Mouse (Mus musculus): ENCODE measurements around the gene Aes. TPM values are rescaled to one million over a fixed set of nuclear protein-coding genes. Genes with fewer than 3 reads are reported as not detected.

Gene Aes
- total RNA-seq, 2 experiments from 2014 or later, result 614 to 667 TPM

DNA sequence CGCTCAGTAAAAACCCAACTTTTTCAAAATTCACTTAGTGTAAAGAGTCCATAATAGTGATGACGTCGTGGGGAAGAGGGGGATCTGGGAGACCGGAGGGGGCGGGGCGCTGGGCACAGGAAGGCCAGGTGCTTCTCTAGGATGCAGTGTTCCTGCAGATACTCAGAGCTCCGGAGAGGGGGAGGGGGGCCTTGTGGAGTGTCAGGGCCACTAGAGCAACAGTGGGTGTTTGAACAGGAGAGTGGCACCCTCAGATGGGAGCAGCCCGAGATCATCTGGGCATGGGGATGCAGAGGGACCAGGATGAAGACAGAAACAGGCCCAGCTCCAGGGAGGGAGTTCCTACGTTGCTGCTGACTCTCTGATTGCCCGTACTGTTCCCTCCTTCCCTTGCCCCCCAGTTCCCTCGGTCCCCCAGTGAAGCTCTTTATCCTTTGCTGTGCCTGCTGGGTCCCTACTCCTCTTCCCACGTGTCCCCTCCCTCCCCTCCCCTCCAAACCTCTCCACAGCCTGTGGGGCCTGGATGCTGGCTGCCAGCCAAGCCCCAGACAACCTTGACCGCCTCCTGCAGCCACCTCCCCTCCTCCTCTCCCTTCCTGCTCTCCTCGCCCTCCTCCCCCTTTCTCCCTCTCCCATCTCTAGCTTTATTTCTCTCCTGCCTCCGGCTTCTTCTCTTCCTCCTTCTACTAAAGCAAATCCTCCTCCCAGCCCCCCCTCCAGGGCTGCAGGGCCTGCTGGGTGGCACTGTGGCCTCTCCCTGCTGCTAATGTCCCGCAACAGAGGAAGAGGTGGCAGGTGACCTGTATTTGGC lies 9.3 kb downstream of the Aes start:
- no peak for DNase-seq

DNA sequence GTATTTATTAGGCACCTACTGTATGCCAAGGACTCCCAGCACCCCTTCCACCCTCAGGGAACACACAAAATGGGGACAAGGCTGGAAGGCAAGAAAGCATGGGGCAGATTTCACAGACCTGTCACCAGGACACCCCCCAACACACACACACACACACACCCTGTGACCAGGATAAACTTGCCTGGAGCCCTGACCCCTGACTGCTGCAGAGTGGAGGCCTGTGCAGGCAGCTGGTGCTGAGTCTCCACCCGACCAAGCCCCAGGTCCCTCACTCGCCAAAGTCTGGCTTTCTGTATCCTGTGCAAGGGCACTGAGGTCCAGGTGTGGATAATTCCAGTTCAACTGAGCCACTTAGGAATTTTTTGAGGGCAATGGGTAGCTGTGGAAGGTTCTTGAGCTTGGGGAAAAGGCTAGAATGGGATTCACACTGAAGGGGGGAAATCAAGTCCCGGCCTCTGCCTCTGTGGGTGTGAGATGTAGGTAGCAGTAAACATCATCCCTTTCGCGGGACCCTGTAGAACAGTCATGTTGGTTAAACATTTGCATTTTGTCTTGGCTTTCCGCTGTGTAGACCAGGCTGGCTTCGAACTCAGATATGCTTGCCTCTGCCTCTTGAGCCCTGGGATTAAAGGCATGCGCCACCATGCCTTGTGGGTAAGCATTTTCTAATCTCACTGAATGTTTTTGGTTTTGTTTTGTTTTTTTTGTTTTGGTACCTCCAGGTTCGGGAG lies 10.4 kb downstream of the Aes start:
- no peak for DNase-seq

- no peak for DNase-seq
Observed at GRCm38 (mm10) chr10:81570238-81570800, 11.0 kb downstream of the Aes start.

DNA sequence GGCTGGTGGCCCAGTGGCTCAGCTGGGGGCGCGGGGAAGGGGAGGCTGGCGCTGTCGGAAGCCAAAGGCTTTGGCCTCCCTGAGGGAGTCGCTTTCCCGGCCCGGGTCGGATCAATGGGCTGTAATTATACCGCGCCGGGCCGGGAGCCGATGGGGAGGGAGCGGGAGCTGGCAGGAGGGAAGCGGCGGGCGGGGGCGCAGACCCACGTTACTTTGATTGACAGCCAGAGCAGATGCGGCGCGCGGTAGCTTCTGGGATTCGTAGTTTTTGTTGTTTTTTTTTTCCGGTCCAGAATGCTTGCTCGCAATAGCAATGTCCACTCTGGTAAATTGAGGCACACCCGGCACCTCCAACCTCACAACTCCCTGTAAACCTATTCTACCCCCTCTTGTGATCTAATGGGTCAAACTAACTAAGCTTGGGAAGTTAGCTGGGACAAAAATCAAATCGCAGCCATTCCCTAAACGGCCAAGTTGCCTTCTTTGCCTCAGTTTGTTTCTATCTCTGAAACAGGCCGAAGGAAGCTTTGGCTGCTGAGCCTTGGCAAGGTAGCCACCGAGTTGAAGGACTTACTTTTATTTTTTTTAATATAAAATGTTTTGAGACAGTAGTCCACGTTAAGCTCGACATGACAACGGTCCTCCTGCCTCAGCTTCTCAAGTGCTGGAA lies 11.7 kb downstream of the Aes start:
- DNase-seq, result peak; percentile 95

GRCm38 (mm10) chr10:81571501-81571876 lies 12.2 kb downstream of the Aes start:
- peak; percentile 97 for DNase-seq

DNA sequence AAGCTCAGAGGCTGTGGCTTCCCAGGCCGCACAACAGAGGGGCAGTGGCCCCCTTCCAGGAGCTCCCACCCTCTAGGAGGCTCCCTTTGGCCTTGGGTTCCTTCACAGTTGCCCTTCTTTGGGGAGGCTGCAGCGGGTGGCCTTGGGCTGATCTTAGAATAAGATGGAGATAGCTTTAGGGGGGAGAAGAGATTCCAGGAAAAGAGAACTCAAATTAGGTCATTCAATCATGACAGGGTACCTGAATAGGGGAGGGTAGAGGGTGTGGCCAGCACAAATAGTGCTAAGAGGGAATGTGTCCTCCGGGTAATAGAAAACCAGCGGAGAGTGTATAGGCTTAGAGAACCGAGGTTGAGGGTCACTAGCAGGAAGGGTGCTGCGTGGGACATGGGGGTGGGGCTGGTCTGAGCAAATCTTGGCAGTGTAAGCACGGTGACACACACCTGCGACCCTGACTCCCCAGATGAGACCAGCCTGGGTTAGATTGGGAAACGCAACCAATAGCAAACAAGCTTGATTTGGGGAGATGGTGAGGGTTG lies 12.9 kb downstream of the Aes start:
- DNase-seq, result no peak

DNA sequence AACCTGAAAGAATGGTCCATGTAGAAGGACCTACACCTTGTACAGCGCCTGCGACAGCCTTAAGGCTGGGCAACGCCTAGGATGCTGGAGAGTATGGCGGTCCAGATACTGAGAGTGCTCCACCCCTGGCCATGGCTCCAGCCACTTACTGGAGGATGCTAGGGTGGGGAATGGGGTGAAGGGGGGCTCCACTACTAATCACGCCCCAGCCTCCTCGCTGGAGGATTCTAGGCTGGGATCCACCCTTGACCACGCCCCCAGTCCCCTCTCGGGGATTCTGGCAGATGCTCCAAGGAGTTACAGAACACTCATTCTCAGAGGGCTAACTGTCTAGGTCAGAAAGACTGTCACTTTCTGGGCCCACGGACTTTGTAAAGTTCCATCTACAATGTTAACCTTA lies 13.7 kb downstream of the Aes start:
- DNase-seq, result no peak

- no peak for DNase-seq
Observed at GRCm38 (mm10) chr10:81574081-81575056, 15.1 kb downstream of the Aes start, which contains the start of gene Tle2. TSS of gene Tle2 (plus strand) at chr10:81574561.

GRCm38 (mm10) chr10:81575208-81575631 lies 15.9 kb downstream of the Aes start:
- DNase-seq, result peak; percentile 58

DNA sequence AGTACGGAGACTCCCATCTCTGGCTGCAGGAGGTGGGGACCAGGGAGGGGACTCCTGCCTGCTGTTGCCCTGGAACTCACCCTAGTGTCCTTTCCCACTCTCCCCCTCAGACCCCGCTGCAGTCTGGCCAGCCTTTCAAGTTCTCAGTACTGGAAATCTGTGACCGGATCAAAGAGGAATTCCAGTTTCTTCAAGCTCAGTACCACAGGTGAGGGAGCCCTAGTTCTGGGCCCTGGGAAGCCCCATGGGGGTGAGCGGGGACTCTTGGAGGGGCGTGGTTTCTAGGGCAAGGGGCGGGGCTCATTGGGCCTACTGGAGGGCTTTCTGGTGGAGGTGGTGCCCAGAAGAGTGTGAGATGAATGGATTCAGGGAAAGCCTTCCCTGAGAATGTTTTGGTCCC lies 16.4 kb downstream of the Aes start:
- no peak for DNase-seq

GRCm38 (mm10) chr10:81579967-81580366 lies 20.7 kb downstream of the Aes start:
- no peak for DNase-seq

GRCm38 (mm10) chr10:81580441-81581070 lies 21.3 kb downstream of the Aes start:
- DNase-seq, result no peak

DNA sequence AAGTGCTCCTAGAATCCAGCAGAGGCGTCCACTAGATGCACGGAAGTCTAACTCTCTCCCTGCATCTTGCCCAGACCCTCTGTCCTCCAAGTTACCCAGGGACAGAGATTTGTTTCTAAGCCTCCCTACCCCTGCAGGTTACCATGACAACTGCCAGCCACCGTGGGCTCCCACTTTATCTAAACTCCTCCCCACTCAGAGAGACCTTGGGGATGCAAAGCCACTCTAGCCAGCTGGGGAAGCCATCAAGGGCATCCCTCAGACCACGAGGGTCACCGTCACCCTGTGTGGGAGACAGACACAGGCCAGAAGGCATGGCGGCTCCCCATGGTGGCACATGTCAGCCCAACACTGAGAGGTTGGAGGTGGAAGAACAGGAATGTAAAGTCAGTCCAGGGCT lies 24.1 kb downstream of the Aes start:
- no peak for DNase-seq

DNA sequence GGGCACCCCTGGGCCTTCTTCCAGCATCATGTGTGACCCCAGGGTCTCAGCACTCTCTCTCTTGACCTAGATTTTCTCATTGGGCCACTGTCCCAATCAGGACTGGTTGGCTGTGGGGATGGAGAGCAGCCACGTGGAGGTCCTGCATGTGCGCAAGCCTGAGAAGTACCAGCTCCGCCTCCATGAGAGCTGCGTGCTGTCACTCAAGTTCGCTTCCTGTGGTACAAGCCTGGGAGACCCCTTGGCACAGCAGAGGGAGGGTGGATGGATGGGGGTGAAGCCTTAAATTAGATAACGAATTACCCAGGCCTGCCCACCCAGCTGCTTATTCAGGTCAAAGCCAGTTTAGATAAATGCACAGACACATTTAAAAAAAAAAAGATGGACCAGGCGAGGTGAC lies 29.5 kb downstream of the Aes start:
- no peak for DNase-seq

DNA sequence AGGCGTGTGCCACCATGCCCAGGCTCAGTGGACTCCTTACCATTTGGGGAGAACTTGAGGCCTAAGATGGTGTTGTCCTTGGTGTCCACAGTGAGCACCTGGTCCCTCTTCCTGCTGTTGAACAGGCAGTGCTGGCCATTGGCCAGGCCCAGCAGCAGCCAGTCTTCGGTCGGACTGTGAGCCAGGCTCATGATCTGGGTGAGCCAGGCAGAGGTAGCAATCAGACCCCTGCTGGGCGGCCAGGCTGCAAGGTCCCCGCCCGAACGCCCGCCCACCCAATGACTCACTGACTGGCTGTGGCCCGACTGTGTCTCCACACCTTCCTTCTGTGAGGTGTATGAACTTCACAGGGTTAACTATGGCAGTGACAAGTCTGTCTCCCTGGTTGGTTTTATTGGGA lies 32.6 kb downstream of the Aes start:
- DNase-seq, result no peak

DNA sequence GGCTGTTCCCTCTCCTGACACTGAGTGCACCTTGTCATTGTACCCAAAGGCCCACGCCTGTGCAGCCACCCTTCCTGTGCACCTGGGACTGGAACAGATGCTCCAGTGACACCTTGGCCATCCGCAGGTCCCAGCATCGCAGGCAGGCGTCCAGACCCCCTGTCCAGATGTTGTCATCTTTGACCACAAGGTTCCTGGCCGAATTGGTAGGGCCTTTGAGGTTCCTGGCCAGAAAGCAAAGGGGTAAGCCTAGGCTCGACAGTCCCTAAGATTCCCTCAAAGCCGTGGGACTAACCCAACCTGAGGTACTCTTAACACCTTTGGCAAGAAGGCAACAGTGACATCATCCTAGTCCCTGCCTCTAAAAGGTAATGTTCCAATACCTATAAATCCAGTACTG lies 33.3 kb downstream of the Aes start:
- DNase-seq, result no peak

DNA sequence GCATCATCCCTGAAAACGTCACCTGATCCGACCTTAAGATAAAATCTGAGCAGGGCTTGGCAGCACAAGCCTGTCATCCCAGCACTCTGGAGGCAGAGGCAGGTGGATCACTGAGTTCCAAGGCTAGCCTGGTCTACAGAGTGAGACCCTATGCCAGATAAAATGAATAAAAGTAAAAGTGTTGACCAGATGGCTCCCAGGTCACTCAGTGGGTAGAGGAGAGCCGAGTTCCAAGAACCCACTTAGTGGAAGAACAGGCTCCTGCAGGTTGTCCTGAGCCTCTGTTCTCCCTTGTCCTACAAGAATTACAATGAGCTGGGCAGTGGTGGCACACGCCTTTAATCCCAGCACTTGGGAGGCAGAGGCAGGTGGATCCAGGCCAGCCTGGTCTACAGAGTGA lies 33.9 kb downstream of the Aes start:
- no peak for DNase-seq

DNA sequence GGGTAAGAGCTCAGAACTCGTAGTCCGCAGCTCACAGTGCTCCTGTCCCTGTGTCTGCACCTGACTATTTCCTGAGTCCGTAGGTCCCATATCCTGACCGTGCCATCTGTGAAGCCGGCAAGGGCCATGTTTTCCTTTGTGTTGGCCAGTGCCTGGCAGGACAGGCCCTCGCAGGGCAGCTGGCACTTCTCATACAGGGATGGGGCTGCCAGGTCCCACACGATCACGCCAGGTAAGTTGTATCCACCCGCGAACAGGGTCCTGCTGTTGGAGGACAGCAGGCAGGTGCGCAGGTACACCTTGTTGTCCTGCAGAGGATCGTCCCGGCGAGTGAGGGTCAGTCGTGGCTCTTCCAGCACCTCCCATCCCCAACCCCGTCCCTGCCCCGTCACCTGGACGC lies 34.6 kb downstream of the Aes start:
- DNase-seq, result no peak

- DNase-seq, result no peak
Observed at GRCm38 (mm10) chr10:81595599-81595998, 36.3 kb downstream of the Aes start.

DNA sequence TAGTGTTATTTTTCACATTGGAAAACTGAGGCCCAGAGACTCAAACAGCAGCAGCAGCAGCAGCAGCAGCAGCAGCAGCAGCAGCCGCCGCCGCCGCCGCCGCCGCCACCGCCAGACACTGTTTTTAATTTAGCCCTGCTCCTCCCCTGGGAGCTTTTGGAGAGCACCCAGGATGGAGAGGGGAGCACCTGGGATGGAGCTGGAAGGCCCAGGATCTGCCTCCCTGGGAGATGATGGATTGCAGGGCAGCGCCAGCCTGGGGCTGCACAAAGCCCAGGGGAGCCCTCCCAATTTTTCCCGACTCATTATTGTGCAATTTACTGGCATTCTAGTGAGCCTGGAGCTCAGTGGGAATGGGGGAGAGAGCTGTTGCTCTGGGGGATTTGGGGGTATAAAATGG lies 37.3 kb downstream of the Aes start:
- DNase-seq, result peak; percentile 34
